Comparison of ENCODE assay signal across 22 mouse cellular contexts in genomic region chr17:86435570-86435969, GRCm38 (mm10).
DNase-seq lines count a peak whose midpoint lies in the region; ATAC-seq and TF ChIP-seq lines count a peak whose summit lies in the region.
"Had no signal": no experiment of that assay in that cellular context is flagged by ENCODE, and none has a peak within 500 bp of the region (broad histone marks: within the 10 kb centered on the region; RNA-seq: fewer than 3 reads in every experiment).

No protein-coding gene starts in this region.

- TF ChIP-seq CTCF in CH12.LX (conservative IDR thresholded peaks at IDR 0.05 in 1 of 2, IDR thresholded peaks at IDR 0.05 in 1 of 2; ENCODE audit: low read depth in 2 of 2, low read length in 2 of 2): no peak
- TF ChIP-seq CTCF in olfactory bulb, adult 2 months (IDR thresholded peaks at IDR 0.05; ENCODE audit: insufficient read depth, low read depth, low read length): no peak

- H3K27me3 ChIP-seq in heart, embryonic 12.5 days (replicated peaks): no peaks in the 10 kb centered on the region
- no peaks in the 10 kb centered on the region for H3K27me3 ChIP-seq in CH12.LX (replicated peaks)
- H3K27me3 ChIP-seq: kidney, embryonic 15.5 days; limb, embryonic 12.5 days; liver, embryonic 13.5 days had no signal

- peaks cover 60% of the 10 kb centered on the region for H3K4me1 ChIP-seq in heart, embryonic 12.5 days (replicated peaks)
- peaks cover 38 to 69% of the 10 kb centered on the region in 2 experiments for H3K4me1 ChIP-seq in CH12.LX (ENCODE audit: control insufficient read depth in 1 of 2, insufficient read depth in 2 of 2)
- peaks cover 32% of the 10 kb centered on the region for H3K4me1 ChIP-seq in olfactory bulb, adult 2 months (ENCODE audit: control insufficient read depth, insufficient read depth, low read length)
- H3K4me1 ChIP-seq: forebrain, embryonic 10.5 days; kidney, embryonic 15.5 days; limb, embryonic 12.5 days; midbrain, embryonic 10.5 days had no signal

- no peaks in the 10 kb centered on the region for H3K36me3 ChIP-seq in heart, embryonic 12.5 days
- peaks cover 9 to 15% of the 10 kb centered on the region in 2 experiments for H3K36me3 ChIP-seq in CH12.LX (replicated peaks in 1 of 2; ENCODE audit: control insufficient read depth in 1 of 2, insufficient read depth in 1 of 2, low read length in 1 of 2)
- H3K36me3 ChIP-seq: forebrain, embryonic 10.5 days; kidney, embryonic 15.5 days; limb, embryonic 12.5 days; liver, embryonic 13.5 days; midbrain, embryonic 10.5 days had no signal

- WGBS in heart, embryonic 12.5 days: 83% methylated on average over 1 of the region's 1 CpGs
- WGBS in olfactory bulb, adult 2 months: 92% methylated on average over 1 of the region's 1 CpGs

- H3K4me2 ChIP-seq in heart, embryonic 12.5 days: no peak overlapping the region
- no peak overlapping the region for H3K4me2 ChIP-seq in CH12.LX (ENCODE audit: insufficient read depth, low read depth, poor library complexity, severe bottlenecking)
- H3K4me2 ChIP-seq: kidney, embryonic 15.5 days; limb, embryonic 12.5 days; liver, embryonic 13.5 days; lung, embryonic 14.5 days had no signal

- dilution Hi-C loops in CH12.LX (cut with MboI; ENCODE audit: extremely low pct_ligation_motif_present, extremely low pct_unique_long_range_greater_than_20kb, low sequenced_read_pairs): no loop called here

- no peak for TF ChIP-seq RAD21 in CH12.LX (IDR thresholded peaks at IDR 0.05; ENCODE audit: low read depth, low read length)

- peak overlapping the region; percentile 55 for H3K27ac ChIP-seq in heart, embryonic 12.5 days (ENCODE audit: poor library complexity, severe bottlenecking)
- H3K27ac ChIP-seq in CH12.LX (ENCODE audit: insufficient read depth, low read depth): peak overlapping the region; percentile 64
- peak overlapping the region; percentile 89 for H3K27ac ChIP-seq in olfactory bulb, adult 2 months (ENCODE audit: insufficient read depth, low read depth, low read length)
- H3K27ac ChIP-seq: forebrain, embryonic 10.5 days; kidney, embryonic 15.5 days; limb, embryonic 12.5 days; liver, embryonic 13.5 days; midbrain, embryonic 10.5 days; stomach, postnatal 0 days had no signal

- no peak for TF ChIP-seq POLR2A in CH12.LX (IDR thresholded peaks at IDR 0.05; ENCODE audit: low read depth, low read length)
- TF ChIP-seq POLR2A in olfactory bulb, adult 2 months (IDR thresholded peaks at IDR 0.05; ENCODE audit: insufficient read depth, low read depth, low read length): no peak

- no peak for ATAC-seq in heart, embryonic 12.5 days (ENCODE audit: insufficient number of reproducible peaks, low FRiP score)
- peak; percentile 39 for ATAC-seq in common myeloid progenitor, adult 5-6 weeks (replicated peaks; ENCODE audit: low read depth, poor library complexity, severe bottlenecking)
- ATAC-seq: forebrain, postnatal 0 days; intestine, postnatal 0 days had no signal

- H3K9me3 ChIP-seq in heart, embryonic 12.5 days (replicated peaks): 0 out of 2 replicates have a peak, but pooled peaks cover 5% of the 10 kb centered on the region
- H3K9me3 ChIP-seq in CH12.LX (replicated peaks; ENCODE audit: low read length): peaks cover 7% of the 10 kb centered on the region
- H3K9me3 ChIP-seq: kidney, embryonic 15.5 days; limb, embryonic 12.5 days; liver, embryonic 13.5 days; midbrain, embryonic 10.5 days had no signal

- TF ChIP-seq EP300 in CH12.LX (IDR thresholded peaks at IDR 0.05; ENCODE audit: low read length): no peak

- in situ Hi-C loops in CH12.LX (cut with MboI; ENCODE audit: low pct_ligation_motif_present, low pct_unique_long_range_greater_than_20kb, low sequenced_read_pairs): loop anchor here (5.0 to 25.0 kb wide), 3 partner anchors 51 to 548 kb away; no protein-coding TSS in a partner anchor

- peaks cover 4% of the 10 kb centered on the region; the same call in 1 of the 2 replicates for H3K79me2 ChIP-seq in CH12.LX (replicated peaks; ENCODE audit: control insufficient read depth, extremely low read depth, insufficient read depth, poor library complexity, severe bottlenecking)

- no peak overlapping the region for H3K9ac ChIP-seq in heart, embryonic 12.5 days
- no peak overlapping the region for H3K9ac ChIP-seq in CH12.LX (ENCODE audit: insufficient read depth, low read depth)
- H3K9ac ChIP-seq: forebrain, postnatal 0 days; kidney, embryonic 15.5 days; limb, embryonic 12.5 days; liver, embryonic 13.5 days; lung, embryonic 14.5 days had no signal

- DNase-seq in heart, postnatal 4 days: no peak
- no peak for DNase-seq in CH12.LX (ENCODE audit: extremely low read depth)
- no peak for DNase-seq in right cerebral cortex, postnatal 25 days
- no peak for DNase-seq in cerebellum, postnatal 4 days (ENCODE audit: low spot score in 2 of 2)
- DNase-seq: adrenal gland, postnatal 10 days; cerebellum, postnatal 14 days; forebrain, postnatal 0 days; kidney, postnatal 4 days; liver, embryonic 13.5 days; lung, embryonic 14.5 days; lung, postnatal 36 days; retina, postnatal 1 day; right cerebral cortex, postnatal 4 days had no signal

- H3K4me3 ChIP-seq in heart, embryonic 12.5 days: no peak overlapping the region
- H3K4me3 ChIP-seq in CH12.LX (replicated peaks in 1 of 3; ENCODE audit: low read depth in 2 of 3, low read length in 2 of 3, poor library complexity in 1 of 3): peak overlapping the region in 1 of 3 experiments; percentile 54
- H3K4me3 ChIP-seq in olfactory bulb, adult 2 months (ENCODE audit: insufficient read depth, low read depth, low read length): no peak overlapping the region
- H3K4me3 ChIP-seq: forebrain, embryonic 10.5 days; kidney, embryonic 15.5 days; limb, embryonic 12.5 days; liver, embryonic 13.5 days; midbrain, embryonic 10.5 days had no signal

TF ChIP-seq in CH12.LX, 34 proteins besides CTCF, POLR2A, EP300 and RAD21:
- TF ChIP-seq BHLHE40 (IDR thresholded peaks at IDR 0.05; ENCODE audit: low read depth, low read length): no peak
- 0 out of 2 replicates have a peak, but pooled peaks have one; percentile 29 for TF ChIP-seq ELF1 (IDR thresholded peaks at IDR 0.05; ENCODE audit: low read depth, low read length)
- no peak for TF ChIP-seq GABPA (IDR thresholded peaks at IDR 0.05; ENCODE audit: insufficient replicate concordance, low read depth, low read length)
